Mouse (Mus musculus): ENCODE results near the gene Muc5ac. TPM values are rescaled to one million over a fixed set of nuclear protein-coding genes. Genes with fewer than 3 reads are reported as not detected.

Gene Muc5ac
- polyA plus RNA-seq, 1 experiment from 2014 or later, result not detected

DNA sequence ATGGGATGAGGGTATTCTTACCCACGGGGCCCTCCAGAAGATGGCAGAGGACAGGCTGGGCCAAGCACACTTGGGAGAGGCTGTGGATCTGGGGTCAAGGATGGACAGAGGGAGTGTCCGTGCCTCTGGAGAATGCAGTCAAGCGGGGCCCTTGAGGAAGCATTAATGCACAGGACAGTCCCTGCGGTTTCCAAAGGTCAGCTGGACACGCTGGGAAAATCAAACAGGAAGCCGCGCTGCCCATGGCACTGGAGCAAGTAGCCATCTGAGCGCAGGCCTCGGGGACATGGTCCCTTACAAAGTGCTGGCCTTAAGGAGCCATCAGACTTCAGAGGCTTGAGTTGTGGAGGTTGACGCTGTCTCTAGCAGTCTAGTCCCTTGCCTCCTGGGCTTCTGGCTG is 51.6 kb downstream of the Muc5ac start:
- Histone ChIP-seq H3K36me3 (ENCODE audit: control insufficient read depth, insufficient read depth, low read length) (no peaks in the 10 kb centered on the region), H3K27ac (ENCODE audit: low read depth, low read length) (no peak overlapping the region), H3K9ac (ENCODE audit: low read depth, low read length) (no peak overlapping the region), H3K9me3 (replicated peaks; ENCODE audit: control insufficient read depth, low read length) (no peaks in the 10 kb centered on the region), H3K4me3 (ENCODE audit: low read depth, low read length) (no peak overlapping the region), H3K4me2 (no peak overlapping the region), H3K27me3 (ENCODE audit: control insufficient read depth, insufficient read depth, low read length) (peaks cover 3% of the 10 kb centered on the region), H3K4me1 (ENCODE audit: control insufficient read depth, insufficient read depth, low read length) (peaks cover 18% of the 10 kb centered on the region)
- WGBS (ENCODE audit: insufficient replicate concordance), result 76% methylated on average over 10 of the region's 10 CpGs
- no peak for ATAC-seq (replicated peaks; ENCODE audit: insufficient number of reproducible peaks, low FRiP score, low TSS enrichment)

DNA sequence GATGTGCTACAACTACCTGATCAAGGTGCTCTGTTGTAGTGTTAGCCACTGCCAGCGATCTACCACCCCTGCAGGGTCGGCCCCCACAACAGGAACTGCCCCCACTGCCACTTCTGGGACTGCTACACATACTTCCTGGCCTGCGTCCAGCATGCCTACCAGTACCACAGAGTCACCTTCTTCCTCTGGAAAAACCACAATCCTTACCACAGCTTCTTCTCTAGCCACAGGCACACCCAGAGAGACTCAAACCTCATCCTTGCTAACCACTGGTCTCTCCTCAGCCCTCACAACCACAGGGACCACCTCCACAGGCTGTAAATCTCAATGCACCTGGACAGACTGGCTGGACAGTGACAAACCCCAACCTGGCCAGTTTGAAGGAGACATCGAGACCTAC is 72.3 kb downstream of the Muc5ac start:
- no peak for ATAC-seq (replicated peaks; ENCODE audit: insufficient number of reproducible peaks, low FRiP score, low TSS enrichment)
- no peaks in the 10 kb centered on the region for H3K36me3 ChIP-seq (ENCODE audit: control insufficient read depth, insufficient read depth, low read length)
- H3K9me3 ChIP-seq (replicated peaks; ENCODE audit: control insufficient read depth, low read length), result no peaks in the 10 kb centered on the region
- no peak overlapping the region for H3K27ac ChIP-seq (ENCODE audit: low read depth, low read length)
- 74% methylated on average over 4 of the region's 4 CpGs for WGBS (ENCODE audit: insufficient replicate concordance)
- H3K27me3 ChIP-seq (ENCODE audit: control insufficient read depth, insufficient read depth, low read length), result no peaks in the 10 kb centered on the region
- no peak overlapping the region for H3K9ac ChIP-seq (ENCODE audit: low read depth, low read length)
- no peak overlapping the region for H3K4me2 ChIP-seq
- H3K4me3 ChIP-seq (ENCODE audit: low read depth, low read length), result no peak overlapping the region
- H3K4me1 ChIP-seq (ENCODE audit: control insufficient read depth, insufficient read depth, low read length), result no peaks in the 10 kb centered on the region

Other genes starting within 250 kb of the Muc5ac start
- gene Chid1, start 249.1 kb upstream of the Muc5ac start, polyA plus RNA-seq (2014; fragmentation: Nextera tagmentation; extraction: Ambion mirVana), result 35.0 and 46.7 TPM in 2 replicates
- 53.0 and 66.8 TPM in 2 replicates for gene Ap2a2, start 226.8 kb upstream of the Muc5ac start, polyA plus RNA-seq (2014; fragmentation: Nextera tagmentation; extraction: Ambion mirVana)
- gene Muc6, start 133.7 kb upstream of the Muc5ac start, polyA plus RNA-seq (2014; fragmentation: Nextera tagmentation; extraction: Ambion mirVana), result 0.11 and 0.18 TPM in 2 replicates
- gene Muc2, start 98.6 kb upstream of the Muc5ac start, polyA plus RNA-seq (2014; fragmentation: Nextera tagmentation; extraction: Ambion mirVana), result 0.93 and 1.1 TPM in 2 replicates
- gene Muc5b, start 50.1 kb downstream of the Muc5ac start, polyA plus RNA-seq (2014; fragmentation: Nextera tagmentation; extraction: Ambion mirVana), result 0.04 and 0.07 TPM in 2 replicates
- gene Tollip, start 129.5 kb downstream of the Muc5ac start, polyA plus RNA-seq (2014; fragmentation: Nextera tagmentation; extraction: Ambion mirVana), result 36.2 and 38.8 TPM in 2 replicates
- gene Brsk2, start 160.8 kb downstream of the Muc5ac start, polyA plus RNA-seq (2014; fragmentation: Nextera tagmentation; extraction: Ambion mirVana), result 0.40 and 0.62 TPM in 2 replicates